Mouse (Mus musculus): ENCODE measurements at regions not wholly inside any gene's neighbourhood (a gene's known extent, or its start where the extent isn't known, plus 50 kb on each side); places are given as distances from the start of the nearest gene placed in this dataset.

DNA sequence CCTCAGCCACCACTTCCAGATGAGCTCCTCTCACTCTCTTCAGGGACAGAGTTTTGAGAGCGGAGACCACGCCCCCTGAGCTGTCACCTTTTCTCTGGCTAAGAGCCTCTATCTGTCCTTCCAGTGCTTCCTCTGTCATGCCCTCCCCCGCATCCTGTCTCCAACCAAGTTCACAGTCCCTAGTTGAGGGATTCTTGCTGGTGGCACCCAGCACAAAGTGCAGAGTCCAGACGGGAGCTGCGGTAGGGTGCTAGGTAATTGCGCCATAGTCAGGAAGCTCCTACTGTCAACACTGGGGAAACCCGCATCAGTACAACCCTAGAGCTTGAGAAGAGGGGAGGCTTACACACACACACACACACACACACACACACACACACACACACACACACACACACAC, 297.3 kb upstream of the 4930535I16Rik start:
- DNase-seq (ENCODE audit: low spot score) (no peak), ATAC-seq (ENCODE audit: insufficient read depth, low FRiP score, low TSS enrichment) (no peak)
- Histone ChIP-seq H3K4me1 (ENCODE audit: control insufficient read depth, insufficient read depth, low read length) (no peaks in the 10 kb centered on the region), H3K36me3 (ENCODE audit: control insufficient read depth, insufficient read depth, low read length) (no peaks in the 10 kb centered on the region), H3K9me3 (ENCODE audit: control insufficient read depth, low read length) (no peaks in the 10 kb centered on the region), H3K4me3 (ENCODE audit: low read depth, low read length) (no peak overlapping the region), H3K9ac (ENCODE audit: low read length) (no peak overlapping the region), H3K27ac (ENCODE audit: low read depth, low read length) (no peak overlapping the region), H3K27me3 (ENCODE audit: control insufficient read depth, insufficient read depth, low read length) (no peaks in the 10 kb centered on the region), H3K4me2 (ENCODE audit: low read depth) (no peak overlapping the region)
- WGBS: 92% methylated on average over 7 of the region's 7 CpGs

DNA sequence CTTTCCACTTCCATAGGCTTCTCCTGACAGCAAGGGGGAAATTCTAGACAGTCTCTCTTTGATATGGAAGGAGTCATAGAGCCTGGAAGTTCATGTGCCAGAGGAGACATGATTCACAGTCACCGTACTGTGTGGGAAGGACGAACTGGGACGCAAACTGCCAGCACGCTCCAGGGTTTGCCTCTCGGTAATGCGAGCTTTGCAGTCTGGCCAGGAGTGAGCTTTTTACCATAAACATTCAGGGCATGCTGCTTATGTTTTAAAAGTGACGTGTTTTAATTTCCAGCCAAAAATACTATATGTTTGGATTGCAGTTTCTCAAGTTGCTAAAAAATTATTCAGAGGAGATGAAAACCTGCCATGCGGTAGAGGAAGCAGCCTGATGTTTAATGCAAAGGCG, 292.3 kb upstream of the 4930535I16Rik start:
- Histone ChIP-seq H3K4me3 (ENCODE audit: low read depth, low read length) (no peak overlapping the region), H3K36me3 (ENCODE audit: control insufficient read depth, insufficient read depth, low read length) (no peaks in the 10 kb centered on the region), H3K4me1 (ENCODE audit: control insufficient read depth, insufficient read depth, low read length) (no peaks in the 10 kb centered on the region), H3K9ac (ENCODE audit: low read length) (no peak overlapping the region), H3K27ac (ENCODE audit: low read depth, low read length) (no peak overlapping the region), H3K27me3 (ENCODE audit: control insufficient read depth, insufficient read depth, low read length) (no peaks in the 10 kb centered on the region), H3K9me3 (ENCODE audit: control insufficient read depth, low read length) (no peaks in the 10 kb centered on the region), H3K4me2 (ENCODE audit: low read depth) (no peak overlapping the region)
- 90% methylated on average over 9 of the region's 9 CpGs for WGBS
- ATAC-seq (ENCODE audit: insufficient read depth, low FRiP score, low TSS enrichment) (no peak), DNase-seq (ENCODE audit: low spot score) (no peak)

DNA sequence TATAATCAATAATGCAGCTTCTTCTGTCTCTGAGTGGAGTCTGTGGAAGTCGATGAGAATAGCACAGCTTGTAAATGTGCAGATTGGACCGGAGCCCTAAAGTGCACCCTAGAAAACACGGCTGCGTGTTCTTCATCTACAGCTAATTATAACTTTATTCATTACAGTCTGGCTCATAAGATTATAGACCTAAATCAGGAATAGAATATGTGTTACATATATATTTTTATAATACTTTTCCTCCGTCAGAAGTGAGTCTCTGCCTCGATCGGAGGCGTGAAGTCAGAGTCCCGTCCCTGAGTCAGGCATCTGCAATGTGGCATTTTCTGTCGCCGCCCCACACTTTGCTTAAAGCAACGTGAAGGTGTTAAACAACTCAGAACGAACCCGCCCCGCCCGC, 288.7 kb upstream of the 4930535I16Rik start:
- DNase-seq (ENCODE audit: low spot score): no peak
- H3K27ac ChIP-seq (ENCODE audit: low read depth, low read length): no peak overlapping the region
- 86% methylated on average over 16 of the region's 16 CpGs for WGBS
- no peak overlapping the region for H3K4me3 ChIP-seq (ENCODE audit: low read depth, low read length)
- no peak overlapping the region for H3K9ac ChIP-seq (ENCODE audit: low read length)
- no peak overlapping the region for H3K4me2 ChIP-seq (ENCODE audit: low read depth)
- no peaks in the 10 kb centered on the region for H3K9me3 ChIP-seq (ENCODE audit: control insufficient read depth, low read length)
- H3K4me1 ChIP-seq (ENCODE audit: control insufficient read depth, insufficient read depth, low read length): no peaks in the 10 kb centered on the region
- no peak for ATAC-seq (ENCODE audit: insufficient read depth, low FRiP score, low TSS enrichment)
- no peaks in the 10 kb centered on the region for H3K36me3 ChIP-seq (ENCODE audit: control insufficient read depth, insufficient read depth, low read length)
- no peaks in the 10 kb centered on the region for H3K27me3 ChIP-seq (ENCODE audit: control insufficient read depth, insufficient read depth, low read length)

DNA sequence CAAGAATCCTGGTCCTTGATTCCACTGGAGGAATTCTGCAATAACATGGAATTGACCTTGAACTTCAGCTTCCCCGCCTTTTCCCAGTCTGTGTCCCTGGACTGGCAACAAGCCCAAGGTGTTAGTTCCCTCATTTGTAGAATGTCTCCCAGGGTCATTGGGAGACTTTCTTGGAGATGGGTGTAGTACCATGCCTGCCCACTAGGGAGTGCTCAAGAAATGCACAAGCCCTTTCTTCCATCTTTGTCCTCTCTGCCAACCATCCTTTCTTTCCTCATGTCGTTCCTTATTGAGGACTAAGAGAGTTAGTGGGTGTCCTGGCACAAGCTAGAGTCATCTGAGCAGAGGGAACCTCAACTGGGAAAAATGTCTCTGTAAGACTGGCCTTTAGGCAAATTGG, 285.9 kb upstream of the 4930535I16Rik start:
- no peaks in the 10 kb centered on the region for H3K9me3 ChIP-seq (ENCODE audit: control insufficient read depth, low read length)
- H3K27ac ChIP-seq (ENCODE audit: low read depth, low read length): no peak overlapping the region
- 78% methylated on average over 2 of the region's 2 CpGs for WGBS
- no peaks in the 10 kb centered on the region for H3K36me3 ChIP-seq (ENCODE audit: control insufficient read depth, insufficient read depth, low read length)
- no peaks in the 10 kb centered on the region for H3K27me3 ChIP-seq (ENCODE audit: control insufficient read depth, insufficient read depth, low read length)
- ATAC-seq (ENCODE audit: insufficient read depth, low FRiP score, low TSS enrichment) (no peak), DNase-seq (ENCODE audit: low spot score) (no peak)
- H3K4me2 ChIP-seq (ENCODE audit: low read depth): no peak overlapping the region
- H3K4me1 ChIP-seq (ENCODE audit: control insufficient read depth, insufficient read depth, low read length): no peaks in the 10 kb centered on the region; the same call in 1 of the 2 replicates
- no peak overlapping the region for H3K4me3 ChIP-seq (ENCODE audit: low read depth, low read length)
- H3K9ac ChIP-seq (ENCODE audit: low read length): no peak overlapping the region

DNA sequence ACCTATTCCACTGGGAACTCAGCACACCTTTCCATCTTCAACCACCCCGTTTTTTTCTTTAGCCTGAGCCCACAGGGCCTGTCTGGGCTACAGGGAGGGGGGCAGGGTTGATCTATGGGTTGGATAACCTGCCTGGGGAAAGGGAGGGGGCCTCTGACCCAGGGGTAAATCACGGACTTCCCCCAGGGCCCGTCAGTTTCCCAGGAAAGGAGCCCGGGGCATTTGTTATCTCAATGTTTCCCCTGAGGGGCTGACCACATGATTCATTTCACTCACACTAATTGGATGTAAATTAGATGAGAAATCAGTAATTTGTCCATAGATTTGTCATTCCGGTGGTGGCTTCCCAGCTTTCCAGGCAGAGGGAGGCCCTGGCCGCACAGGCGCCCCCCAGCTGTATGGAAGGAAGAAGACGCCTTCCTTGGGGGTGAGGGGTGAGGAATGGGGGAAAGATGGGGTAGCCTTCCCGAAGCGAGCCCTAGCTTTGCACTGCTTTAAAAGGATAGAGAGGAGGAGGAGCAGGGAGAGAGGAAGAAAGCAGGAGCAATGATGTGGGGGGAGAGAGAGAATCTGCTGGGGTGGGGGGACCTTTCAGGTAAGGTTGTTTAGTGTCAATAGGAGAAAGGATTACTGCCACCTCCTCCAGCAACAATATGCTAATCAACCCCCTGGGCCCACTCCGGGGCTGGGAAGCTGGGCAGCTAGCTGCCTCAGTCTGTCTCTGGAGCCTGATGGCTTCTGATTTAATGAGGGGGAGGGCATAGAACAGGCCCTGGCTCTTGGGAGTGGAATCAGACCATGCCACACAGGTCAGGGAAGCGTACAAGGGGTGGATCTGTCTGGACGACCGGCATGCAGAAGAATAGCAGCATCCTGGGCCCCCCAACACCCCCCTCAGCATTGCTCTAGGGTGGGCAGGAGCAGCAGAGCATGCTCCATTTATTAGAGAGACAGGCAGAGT, 282.3 kb upstream of the 4930535I16Rik start:
- Histone ChIP-seq H3K4me1 (ENCODE audit: control insufficient read depth, insufficient read depth, low read length) (peaks cover 4% of the 10 kb centered on the region; the same call in 1 of the 2 replicates), H3K4me3 (ENCODE audit: low read depth, low read length) (no peak overlapping the region), H3K9ac (ENCODE audit: low read length) (no peak overlapping the region), H3K4me2 (ENCODE audit: low read depth) (no peak overlapping the region), H3K27ac (ENCODE audit: low read depth, low read length) (no peak overlapping the region), H3K36me3 (ENCODE audit: control insufficient read depth, insufficient read depth, low read length) (no peaks in the 10 kb centered on the region), H3K9me3 (ENCODE audit: control insufficient read depth, low read length) (no peaks in the 10 kb centered on the region), H3K27me3 (ENCODE audit: control insufficient read depth, insufficient read depth, low read length) (0 out of 2 replicates have a peak, but pooled peaks cover 2% of the 10 kb centered on the region)
- peak; percentile 64; the same call in 1 of the 2 replicates for ATAC-seq (ENCODE audit: insufficient read depth, low FRiP score, low TSS enrichment)
- WGBS: 17% methylated on average over 14 of the region's 14 CpGs
- DNase-seq (ENCODE audit: low spot score): peak; percentile 57

DNA sequence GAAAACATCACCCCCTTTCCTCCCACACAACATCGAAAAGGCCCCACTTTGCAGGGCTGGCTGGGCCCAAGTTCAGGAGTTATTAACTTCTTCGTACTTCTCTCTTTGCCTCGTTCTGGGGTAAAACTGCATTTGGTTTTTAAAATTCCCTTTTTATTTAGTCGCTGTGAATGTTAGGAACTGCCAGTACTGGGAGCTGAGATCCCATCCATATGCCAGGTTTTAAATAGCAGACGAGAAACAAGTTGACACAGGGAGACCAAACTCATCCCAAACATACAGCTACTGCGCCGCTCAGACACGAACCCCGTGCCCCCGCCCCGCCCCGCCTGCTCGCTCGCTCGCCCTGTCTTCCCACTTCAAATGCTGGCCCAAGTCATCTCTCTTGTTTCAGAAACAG, 281.0 kb upstream of the 4930535I16Rik start:
- H3K27ac ChIP-seq (ENCODE audit: low read depth, low read length): no peak overlapping the region
- 0 out of 2 replicates have a peak, but pooled peaks cover 2% of the 10 kb centered on the region for H3K27me3 ChIP-seq (ENCODE audit: control insufficient read depth, insufficient read depth, low read length)
- H3K9me3 ChIP-seq (ENCODE audit: control insufficient read depth, low read length): no peaks in the 10 kb centered on the region
- DNase-seq (ENCODE audit: low spot score) (no peak), ATAC-seq (ENCODE audit: insufficient read depth, low FRiP score, low TSS enrichment) (no peak)
- 59% methylated on average over 15 of the region's 15 CpGs for WGBS
- H3K4me2 ChIP-seq (ENCODE audit: low read depth): no peak overlapping the region
- no peak overlapping the region for H3K9ac ChIP-seq (ENCODE audit: low read length)
- H3K4me1 ChIP-seq (ENCODE audit: control insufficient read depth, insufficient read depth, low read length): peaks cover 4% of the 10 kb centered on the region; the same call in 1 of the 2 replicates
- no peak overlapping the region for H3K4me3 ChIP-seq (ENCODE audit: low read depth, low read length)
- no peaks in the 10 kb centered on the region for H3K36me3 ChIP-seq (ENCODE audit: control insufficient read depth, insufficient read depth, low read length)

DNA sequence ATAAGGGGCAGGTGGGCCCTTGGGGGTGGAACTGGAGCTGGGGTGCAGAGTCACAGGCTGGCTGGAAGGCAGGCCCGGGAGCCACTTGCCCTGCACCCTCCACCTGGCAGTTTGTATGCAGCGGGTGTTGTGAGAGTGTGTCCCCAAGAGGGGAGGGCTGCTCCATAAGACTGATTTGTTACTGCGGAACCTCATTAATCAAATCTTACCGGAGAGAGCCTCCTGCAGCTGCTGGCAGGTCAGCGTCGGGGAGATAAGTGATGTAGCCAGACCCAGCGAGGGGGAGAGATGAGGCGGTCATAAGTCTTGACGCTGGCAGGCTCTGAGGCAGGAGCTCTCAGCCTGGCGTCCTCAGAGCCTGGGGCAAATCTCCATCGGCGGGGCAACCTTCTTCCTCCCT, 278.9 kb upstream of the 4930535I16Rik start:
- no peak overlapping the region; the same call in 1 of the 2 replicates for H3K27ac ChIP-seq (ENCODE audit: low read depth, low read length)
- peaks cover 4% of the 10 kb centered on the region; the same call in 1 of the 2 replicates for H3K4me1 ChIP-seq (ENCODE audit: control insufficient read depth, insufficient read depth, low read length)
- H3K36me3 ChIP-seq (ENCODE audit: control insufficient read depth, insufficient read depth, low read length): no peaks in the 10 kb centered on the region
- H3K4me3 ChIP-seq (ENCODE audit: low read depth, low read length): no peak overlapping the region
- no peak overlapping the region for H3K4me2 ChIP-seq (ENCODE audit: low read depth)
- DNase-seq (ENCODE audit: low spot score): peak; percentile 40
- WGBS: 19% methylated on average over 12 of the region's 12 CpGs
- H3K9ac ChIP-seq (ENCODE audit: low read length): no peak overlapping the region
- ATAC-seq (ENCODE audit: insufficient read depth, low FRiP score, low TSS enrichment): 0 out of 2 replicates have a peak, but pooled peaks have one; percentile 36
- H3K27me3 ChIP-seq (ENCODE audit: control insufficient read depth, insufficient read depth, low read length): 0 out of 2 replicates have a peak, but pooled peaks cover 2% of the 10 kb centered on the region
- no peaks in the 10 kb centered on the region for H3K9me3 ChIP-seq (ENCODE audit: control insufficient read depth, low read length)

DNA sequence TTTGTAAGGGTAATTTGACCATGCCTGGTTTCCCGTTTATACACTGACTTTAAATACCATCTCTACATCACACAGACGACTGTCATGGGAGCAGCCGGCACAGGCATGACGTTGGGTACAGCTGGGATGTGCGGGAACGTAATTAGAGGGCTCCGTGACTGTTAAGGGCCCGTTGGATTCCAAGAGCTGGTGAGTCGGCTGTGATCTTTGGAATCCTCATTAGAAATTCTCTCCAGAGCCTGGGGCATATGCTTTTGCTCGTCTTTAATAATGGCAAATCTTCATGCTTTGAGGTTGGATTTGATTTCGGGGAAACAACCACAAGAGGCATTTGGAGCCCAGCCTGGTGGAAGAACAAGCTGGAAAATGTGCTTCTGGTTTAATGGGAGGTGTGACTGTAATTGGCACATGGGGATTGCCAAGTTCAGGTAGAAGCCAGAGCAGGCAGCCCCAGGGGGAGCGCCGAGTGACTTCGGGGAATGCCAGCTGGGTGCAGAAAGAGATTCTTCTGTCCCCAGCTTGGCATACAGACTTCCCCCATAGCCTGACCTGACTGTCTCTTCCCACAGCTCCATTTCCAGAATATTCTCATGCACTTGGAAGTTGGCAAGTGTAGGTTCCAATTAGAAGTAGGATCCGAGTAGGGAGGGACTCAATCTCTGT, 275.4 kb upstream of the 4930535I16Rik start:
- no peak for ATAC-seq (ENCODE audit: insufficient read depth, low FRiP score, low TSS enrichment)
- no peak overlapping the region for H3K4me2 ChIP-seq (ENCODE audit: low read depth)
- DNase-seq (ENCODE audit: low spot score): peak; percentile 42
- no peaks in the 10 kb centered on the region for H3K36me3 ChIP-seq (ENCODE audit: control insufficient read depth, insufficient read depth, low read length)
- H3K4me1 ChIP-seq (ENCODE audit: control insufficient read depth, insufficient read depth, low read length): 0 out of 2 replicates have a peak, but pooled peaks cover 4% of the 10 kb centered on the region
- no peak overlapping the region for H3K27ac ChIP-seq (ENCODE audit: low read depth, low read length)
- no peak overlapping the region for H3K4me3 ChIP-seq (ENCODE audit: low read depth, low read length)
- no peak overlapping the region for H3K9ac ChIP-seq (ENCODE audit: low read length)
- peaks cover 2% of the 10 kb centered on the region; the same call in 1 of the 2 replicates for H3K27me3 ChIP-seq (ENCODE audit: control insufficient read depth, insufficient read depth, low read length)
- no peaks in the 10 kb centered on the region for H3K9me3 ChIP-seq (ENCODE audit: control insufficient read depth, low read length)
- WGBS: 74% methylated on average over 15 of the region's 15 CpGs
